Mouse (Mus musculus): ENCODE results near the gene Abca8a. TPM values are rescaled to one million over a fixed set of nuclear protein-coding genes. Genes with fewer than 3 reads are reported as not detected.

The Abca8a gene
- total and polyA plus RNA-seq, 3 experiments = 0.33 TPM; not detected in 2

DNA sequence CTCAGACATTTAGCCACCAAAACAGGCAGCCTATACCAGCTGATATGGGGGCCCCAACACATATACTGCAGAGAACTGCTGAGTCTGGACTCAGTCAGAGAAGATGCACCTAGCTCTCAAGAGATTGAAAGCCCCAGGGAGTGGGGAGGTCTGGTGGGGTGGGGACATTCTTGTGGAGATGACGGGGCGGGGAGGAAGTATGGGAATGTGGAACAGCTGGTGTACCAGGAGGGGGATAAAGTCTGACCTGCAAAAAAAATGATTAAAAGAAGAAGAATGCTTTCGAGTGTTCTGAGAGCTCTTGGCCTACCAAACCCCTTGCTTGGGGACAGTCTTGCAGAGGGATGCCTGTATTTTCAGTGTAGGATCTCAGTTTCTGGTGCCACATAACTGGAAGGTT lies 42.1 kb downstream of the Abca8a start:
- H3K4me3 ChIP-seq (ENCODE audit: low read depth, low read length) = no peak overlapping the region
- no peaks in the 10 kb centered on the region for H3K36me3 ChIP-seq (replicated peaks)
- H3K9me3 ChIP-seq (replicated peaks) = peaks cover 6% of the 10 kb centered on the region; the same call in 1 of the 2 replicates
- H3K27me3 ChIP-seq (ENCODE audit: insufficient read depth, low read length) = no peaks in the 10 kb centered on the region
- DNase-seq (ENCODE audit: low spot score) = no peak
- ATAC-seq (ENCODE audit: extremely low read depth, insufficient number of reproducible peaks, low FRiP score, poor library complexity, severe bottlenecking) = no peak
- no peak for TF ChIP-seq GATA1 (IDR thresholded peaks at IDR 0.05; ENCODE audit: borderline replicate concordance, low read length)
- TF ChIP-seq GATA2 (IDR thresholded peaks at IDR 0.05; ENCODE audit: borderline replicate concordance, low read depth, low read length) = no peak
- TF ChIP-seq TAL1 (conservative IDR thresholded peaks at IDR 0.05; ENCODE audit: low read depth, low read length) = no peak
- TF ChIP-seq CTCF (IDR thresholded peaks at IDR 0.05; ENCODE audit: low read depth, low read length) = no peak
- no peak for TF ChIP-seq POLR2AphosphoS5 (IDR thresholded peaks at IDR 0.05; ENCODE audit: insufficient replicate concordance, low read depth, low read length)
- H3K4me1 ChIP-seq (ENCODE audit: insufficient read depth, low read depth, low read length) = no peaks in the 10 kb centered on the region

GRCm38 (mm10) chr11:110037795-110038194 lies 58.0 kb downstream of the Abca8a start:
- H3K9me3 ChIP-seq (replicated peaks) = peaks cover 35% of the 10 kb centered on the region
- no peaks in the 10 kb centered on the region for H3K27me3 ChIP-seq (ENCODE audit: insufficient read depth, low read length)
- ATAC-seq (ENCODE audit: extremely low read depth, insufficient number of reproducible peaks, low FRiP score, poor library complexity, severe bottlenecking) (no peak), DNase-seq (ENCODE audit: low spot score) (no peak)
- TF ChIP-seq CTCF (IDR thresholded peaks at IDR 0.05; ENCODE audit: low read depth, low read length) = no peak
- TF ChIP-seq GATA1 (IDR thresholded peaks at IDR 0.05; ENCODE audit: borderline replicate concordance, low read length) = no peak
- TF ChIP-seq GATA2 (IDR thresholded peaks at IDR 0.05; ENCODE audit: borderline replicate concordance, low read depth, low read length) = no peak
- no peak for TF ChIP-seq POLR2AphosphoS5 (IDR thresholded peaks at IDR 0.05; ENCODE audit: insufficient replicate concordance, low read depth, low read length)
- TF ChIP-seq TAL1 (conservative IDR thresholded peaks at IDR 0.05; ENCODE audit: low read depth, low read length) = no peak
- H3K4me3 ChIP-seq (ENCODE audit: low read depth, low read length) = no peak overlapping the region
- H3K36me3 ChIP-seq (replicated peaks) = no peaks in the 10 kb centered on the region
- no peaks in the 10 kb centered on the region for H3K4me1 ChIP-seq (ENCODE audit: insufficient read depth, low read depth, low read length)

GRCm38 (mm10) chr11:110028913-110029695 lies 66.7 kb downstream of the Abca8a start:
- ATAC-seq (ENCODE audit: extremely low read depth, insufficient number of reproducible peaks, low FRiP score, poor library complexity, severe bottlenecking) = no peak
- Histone ChIP-seq H3K9me3 (replicated peaks) (peaks cover 56% of the 10 kb centered on the region), H3K4me3 (ENCODE audit: low read depth, low read length) (no peak overlapping the region), H3K4me1 (ENCODE audit: insufficient read depth, low read depth, low read length) (no peaks in the 10 kb centered on the region), H3K36me3 (replicated peaks) (no peaks in the 10 kb centered on the region), H3K27me3 (ENCODE audit: insufficient read depth, low read length) (no peaks in the 10 kb centered on the region)
- DNase-seq (ENCODE audit: low spot score) = no peak
- TF ChIP-seq TAL1 (conservative IDR thresholded peaks at IDR 0.05; ENCODE audit: low read depth, low read length) = no peak
- no peak for TF ChIP-seq POLR2AphosphoS5 (IDR thresholded peaks at IDR 0.05; ENCODE audit: insufficient replicate concordance, low read depth, low read length)
- no peak for TF ChIP-seq CTCF (IDR thresholded peaks at IDR 0.05; ENCODE audit: low read depth, low read length)
- no peak for TF ChIP-seq GATA1 (IDR thresholded peaks at IDR 0.05; ENCODE audit: borderline replicate concordance, low read length)
- no peak for TF ChIP-seq GATA2 (IDR thresholded peaks at IDR 0.05; ENCODE audit: borderline replicate concordance, low read depth, low read length)

GRCm38 (mm10) chr11:110010836-110011546 lies 84.8 kb downstream of the Abca8a start:
- no peak for ATAC-seq (ENCODE audit: extremely low read depth, insufficient number of reproducible peaks, low FRiP score, poor library complexity, severe bottlenecking)
- TF ChIP-seq GATA1 (IDR thresholded peaks at IDR 0.05; ENCODE audit: borderline replicate concordance, low read length) (no peak), TAL1 (conservative IDR thresholded peaks at IDR 0.05; ENCODE audit: low read depth, low read length) (no peak), POLR2AphosphoS5 (IDR thresholded peaks at IDR 0.05; ENCODE audit: insufficient replicate concordance, low read depth, low read length) (no peak), GATA2 (IDR thresholded peaks at IDR 0.05; ENCODE audit: borderline replicate concordance, low read depth, low read length) (no peak), CTCF (IDR thresholded peaks at IDR 0.05; ENCODE audit: low read depth, low read length) (no peak)
- peaks cover 7% of the 10 kb centered on the region for H3K9me3 ChIP-seq (replicated peaks)
- H3K4me3 ChIP-seq (ENCODE audit: low read depth, low read length) = no peak overlapping the region
- H3K27me3 ChIP-seq (ENCODE audit: insufficient read depth, low read length) = no peaks in the 10 kb centered on the region
- no peaks in the 10 kb centered on the region for H3K36me3 ChIP-seq (replicated peaks)
- H3K4me1 ChIP-seq (ENCODE audit: insufficient read depth, low read depth, low read length) = no peaks in the 10 kb centered on the region
- DNase-seq (ENCODE audit: low spot score) = no peak

- Histone ChIP-seq H3K4me3 (ENCODE audit: low read depth, low read length) (no peak within 1 kb of the TSS), H3K36me3 (replicated peaks) (no peaks in the 10 kb centered on the region), H3K27me3 (ENCODE audit: insufficient read depth, low read length) (no peaks in the 10 kb centered on the region), H3K9me3 (replicated peaks) (peaks cover 26% of the 10 kb centered on the region), H3K4me1 (ENCODE audit: insufficient read depth, low read depth, low read length) (no peaks in the 10 kb centered on the region)
- DNase-seq (ENCODE audit: low spot score) = no peak
- no peak for ATAC-seq (ENCODE audit: extremely low read depth, insufficient number of reproducible peaks, low FRiP score, poor library complexity, severe bottlenecking)
- TF ChIP-seq GATA2 (IDR thresholded peaks at IDR 0.05; ENCODE audit: borderline replicate concordance, low read depth, low read length) (no peak), POLR2AphosphoS5 (IDR thresholded peaks at IDR 0.05; ENCODE audit: insufficient replicate concordance, low read depth, low read length) (no peak), GATA1 (IDR thresholded peaks at IDR 0.05; ENCODE audit: borderline replicate concordance, low read length) (no peak), TAL1 (conservative IDR thresholded peaks at IDR 0.05; ENCODE audit: low read depth, low read length) (no peak), CTCF (IDR thresholded peaks at IDR 0.05; ENCODE audit: low read depth, low read length) (no peak)
Observed at GRCm38 (mm10) chr11:109995624-109996023, 100.2 kb downstream of the Abca8a start, which contains the start of gene Abca8b. Gene Abca8b, minus strand, starts transcription at chr11:109995845.

- peaks cover 29% of the 10 kb centered on the region for H3K9me3 ChIP-seq (replicated peaks)
- no peaks in the 10 kb centered on the region for H3K36me3 ChIP-seq (replicated peaks)
- H3K4me3 ChIP-seq (ENCODE audit: low read depth, low read length) = no peak overlapping the region
- ATAC-seq (ENCODE audit: extremely low read depth, insufficient number of reproducible peaks, low FRiP score, poor library complexity, severe bottlenecking) = no peak
- H3K4me1 ChIP-seq (ENCODE audit: insufficient read depth, low read depth, low read length) = no peaks in the 10 kb centered on the region
- no peak for TF ChIP-seq GATA1 (IDR thresholded peaks at IDR 0.05; ENCODE audit: borderline replicate concordance, low read length)
- TF ChIP-seq TAL1 (conservative IDR thresholded peaks at IDR 0.05; ENCODE audit: low read depth, low read length) = no peak
- no peak for TF ChIP-seq CTCF (IDR thresholded peaks at IDR 0.05; ENCODE audit: low read depth, low read length)
- no peak for TF ChIP-seq POLR2AphosphoS5 (IDR thresholded peaks at IDR 0.05; ENCODE audit: insufficient replicate concordance, low read depth, low read length)
- no peak for TF ChIP-seq GATA2 (IDR thresholded peaks at IDR 0.05; ENCODE audit: borderline replicate concordance, low read depth, low read length)
- DNase-seq (ENCODE audit: low spot score) = no peak
- no peaks in the 10 kb centered on the region for H3K27me3 ChIP-seq (ENCODE audit: insufficient read depth, low read length)
Observed at GRCm38 (mm10) chr11:109995013-109995412, 100.8 kb downstream of the Abca8a start.
